Mouse (Mus musculus): ENCODE results near the gene Vmn2r12.
"Not testable (repeated sequence)": the region's sequence is repeated elsewhere in the genome, so short reads cannot be mapped to it uniquely, and the experiment has no call there.

The Vmn2r12 gene

GRCm38 (mm10) chr5:109097850-109098249 lies at the start of gene Vmn2r12:
Gene Vmn2r12, minus strand, starts transcription at chr5:109097950.
- DNase-seq (ENCODE audit: low spot score) = not testable (repeated sequence)

DNA sequence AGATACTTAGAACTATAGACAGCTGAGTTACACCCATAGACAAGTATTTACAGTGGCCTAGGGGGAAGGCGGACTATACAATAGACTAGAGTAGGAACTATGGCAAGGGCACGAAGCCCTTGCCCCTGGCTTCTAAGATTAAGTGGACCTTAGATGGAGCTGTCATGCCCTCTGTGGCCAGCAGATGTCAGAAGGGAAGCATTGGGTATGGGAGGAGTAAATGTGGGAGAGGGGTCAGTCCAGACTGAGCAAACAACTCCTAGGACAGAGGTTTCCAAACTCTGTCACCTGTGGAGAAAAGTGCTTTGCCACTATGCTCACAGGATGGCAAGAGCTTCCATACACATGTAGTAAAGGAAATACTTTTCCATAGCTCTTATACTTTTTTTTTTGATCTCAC lies 41.8 kb upstream of the Vmn2r12 start:
- no peak for DNase-seq (ENCODE audit: low spot score)

DNA sequence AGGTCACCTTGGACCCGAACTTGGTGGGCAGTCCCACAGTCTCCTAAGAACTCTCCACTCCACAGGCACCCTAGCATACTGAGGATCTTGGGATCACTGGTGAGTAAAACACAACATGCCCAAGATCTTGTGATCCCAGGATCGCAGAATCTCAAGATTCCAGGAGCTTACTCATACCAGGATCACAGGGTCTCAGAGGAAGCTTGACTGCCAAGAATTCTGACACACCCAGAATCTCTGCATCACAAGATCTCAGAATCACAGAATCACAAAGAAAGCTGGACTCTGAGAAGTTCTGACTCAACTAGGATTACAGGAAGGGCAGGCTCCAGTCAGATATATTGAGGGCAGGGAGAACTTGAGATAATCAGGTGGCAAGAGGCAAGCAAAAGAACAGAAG lies 39.0 kb upstream of the Vmn2r12 start:
- DNase-seq (ENCODE audit: low spot score) = no peak

GRCm38 (mm10) chr5:109096482-109096881 lies 1.3 kb downstream of the Vmn2r12 start:
- DNase-seq (ENCODE audit: low spot score) = not testable (repeated sequence)

DNA sequence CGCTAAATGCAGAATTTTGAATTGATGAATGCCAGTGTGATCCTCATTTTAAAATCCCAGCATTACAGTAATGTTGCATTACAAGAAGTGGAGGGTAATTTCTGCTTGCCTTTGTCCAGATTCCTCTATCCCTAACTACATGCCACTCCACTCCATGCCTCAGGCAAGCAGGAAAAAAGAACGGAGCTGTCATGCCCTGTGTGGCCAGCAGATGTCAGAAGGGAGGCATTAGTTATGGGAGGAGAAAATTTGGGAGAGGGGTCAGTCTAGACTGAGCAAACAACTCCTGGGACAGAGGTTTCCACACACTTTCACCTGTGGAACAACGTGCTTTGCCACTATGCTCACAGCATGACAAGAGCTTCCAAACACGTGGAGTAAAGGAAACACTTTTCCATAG lies 25.7 kb downstream of the Vmn2r12 start:
- not testable (repeated sequence) for DNase-seq (ENCODE audit: low spot score)

GRCm38 (mm10) chr5:109059469-109059868 lies 38.3 kb downstream of the Vmn2r12 start, which contains the start of gene Vmn2r11:
Gene Vmn2r11, minus strand, starts transcription at chr5:109059569.
- not testable (repeated sequence) for DNase-seq (ENCODE audit: low spot score)

GRCm38 (mm10) chr5:109055286-109055685 lies 42.5 kb downstream of the Vmn2r12 start:
- DNase-seq (ENCODE audit: low spot score) = no peak

All from ovary, postnatal 14 days (tissue).